Mouse (Mus musculus) heart, adult 11 months (tissue): ENCODE results near the gene Lin7c.

Source experiments
- DNase-seq: peaks from one replicate; pipeline ENCODE4 v3.0.0; 2022

Lin7c gene

DNA sequence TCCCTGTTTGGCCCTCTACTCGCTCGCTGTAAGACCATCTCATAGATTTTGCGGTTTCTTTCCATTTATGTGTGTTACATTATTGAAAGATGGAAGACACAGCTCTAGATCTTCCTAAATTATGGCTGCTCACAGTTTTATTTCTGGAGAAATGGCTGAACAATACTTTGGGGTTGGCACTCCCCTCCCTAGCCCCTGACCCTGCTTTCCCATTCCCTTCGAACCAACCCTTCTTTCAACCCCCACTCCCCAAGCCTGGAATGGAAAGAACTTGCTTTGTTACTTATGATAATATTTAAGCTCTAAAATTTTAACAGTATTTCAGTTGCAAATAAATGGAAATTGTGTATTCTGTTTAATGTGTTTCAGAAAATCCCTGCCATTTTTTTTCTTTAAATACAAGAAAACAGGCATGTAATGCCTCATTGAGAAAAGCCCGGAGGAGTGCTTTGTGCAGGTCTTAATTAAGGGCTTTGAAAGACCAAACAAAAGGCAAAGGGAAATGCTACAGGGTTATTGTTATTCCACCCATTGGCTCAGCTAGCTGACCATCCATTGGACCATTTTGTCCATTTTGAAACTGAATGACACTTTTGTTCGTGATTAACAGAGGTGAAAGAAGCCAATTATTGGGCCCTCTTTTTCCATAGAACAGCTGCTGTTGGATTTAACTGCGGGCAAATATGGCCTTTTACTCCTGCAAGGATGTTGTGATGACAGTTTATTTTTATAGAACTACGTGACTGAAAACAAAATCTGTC lies 52.3 kb downstream of the Lin7c start:
- peak; percentile 43 for DNase-seq

DNA sequence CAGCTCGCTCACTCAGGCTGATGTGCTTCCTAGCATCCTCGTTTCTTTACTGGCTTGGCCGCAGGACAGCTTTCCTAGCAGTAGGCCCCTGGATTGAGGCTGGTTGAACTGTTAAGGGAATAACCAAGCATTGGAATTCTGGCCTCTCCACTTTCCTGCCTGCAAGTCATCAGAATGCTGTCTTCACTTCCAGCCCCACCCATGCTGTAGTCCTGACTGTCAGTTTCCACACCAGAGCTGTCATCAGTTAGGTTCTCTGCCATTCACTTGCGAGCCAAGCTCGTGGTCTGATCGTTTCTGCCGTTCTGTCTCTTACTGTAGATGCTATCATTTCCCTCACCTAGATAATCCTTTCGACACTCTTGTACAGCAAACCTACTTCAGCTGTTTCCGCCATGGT lies 54.3 kb downstream of the Lin7c start:
- peak; percentile 92 for DNase-seq

DNA sequence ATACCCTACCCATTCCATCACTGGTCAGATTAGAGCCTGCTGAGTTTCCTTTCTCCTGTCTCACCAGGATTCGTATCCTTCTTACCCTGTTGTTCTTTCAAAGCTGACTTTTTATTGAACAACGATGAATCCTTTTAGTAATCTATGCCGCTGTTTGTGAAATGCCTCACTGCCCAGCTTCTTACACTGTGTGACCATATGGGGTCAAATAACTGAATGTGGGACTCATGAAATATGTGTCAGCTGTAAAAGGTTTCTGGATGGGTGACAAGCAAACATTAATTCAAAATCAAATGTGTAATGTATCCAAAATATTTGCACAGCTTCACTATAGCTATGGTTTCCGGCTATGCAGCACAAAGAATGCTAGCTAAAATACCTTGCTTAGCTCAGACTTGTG lies 54.9 kb downstream of the Lin7c start:
- DNase-seq = peak; percentile 14

DNA sequence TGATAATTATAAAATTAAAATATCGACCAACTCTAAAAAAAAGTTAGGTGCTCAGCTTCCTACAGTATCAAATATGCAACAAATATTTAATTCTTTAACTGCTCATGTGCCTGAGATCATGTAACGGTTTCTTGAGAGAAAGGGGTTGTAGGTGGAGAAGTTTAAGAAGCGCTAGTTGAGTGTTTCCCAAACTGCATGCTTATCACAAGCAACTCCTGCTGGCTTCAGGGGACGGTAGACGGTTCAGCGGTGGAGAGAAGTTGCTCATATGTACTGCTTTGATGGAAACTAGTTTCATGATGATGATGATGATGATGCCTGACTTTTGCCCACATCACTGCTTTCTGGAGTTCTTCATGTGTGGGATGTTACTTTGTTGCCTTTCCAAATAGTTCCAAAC lies 55.8 kb downstream of the Lin7c start:
- DNase-seq = peak; percentile 51

DNA sequence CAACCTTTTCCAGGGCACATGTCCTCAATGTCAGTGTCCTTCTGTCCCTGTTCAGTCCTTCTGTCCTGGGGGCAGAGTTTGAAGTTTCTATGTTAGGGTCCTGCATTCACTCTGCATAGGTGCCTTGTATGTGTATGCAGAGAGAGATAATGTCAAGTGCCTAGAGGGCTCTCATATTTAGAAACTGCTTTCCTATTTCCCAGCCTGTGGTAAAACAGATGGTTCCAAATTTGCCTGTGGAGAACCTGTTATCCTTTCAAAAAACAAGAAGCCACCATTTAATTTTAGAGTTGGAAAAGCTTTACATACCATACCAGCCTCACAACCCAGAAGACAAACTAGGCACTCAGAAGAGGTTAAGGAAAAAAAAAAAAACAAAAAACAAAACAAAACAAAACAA lies 58.9 kb downstream of the Lin7c start:
- no peak for DNase-seq

DNA sequence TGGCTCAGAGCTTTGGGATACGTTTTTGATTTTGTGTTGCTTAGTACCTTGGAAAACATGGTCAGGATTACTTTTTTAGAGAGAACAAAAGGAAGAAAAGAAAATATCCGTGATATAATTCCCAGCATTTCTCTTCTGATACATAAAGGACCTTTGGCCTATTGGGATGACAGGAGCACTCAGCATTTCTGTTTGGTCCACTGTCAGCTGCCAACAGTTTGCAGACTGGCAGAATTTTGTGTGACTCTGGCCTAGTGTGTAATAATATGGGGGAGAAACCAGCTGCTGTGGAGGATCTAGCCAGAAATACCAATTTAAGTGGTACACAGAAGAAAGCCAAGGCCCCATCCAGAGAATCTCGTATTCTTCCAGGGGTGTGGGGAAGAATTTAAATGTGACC lies 59.7 kb downstream of the Lin7c start:
- DNase-seq = peak; percentile 51
